Mouse (Mus musculus) thymus, postnatal 36 days (tissue): ENCODE measurements around the gene Tnfrsf19.

Source experiments
- DNase-seq, 2 experiments: peaks; one replicate each; pipeline ENCODE4 v3.0.0; 2022; ENCODE audit warnings: mixed read lengths in 2 of 2

The Tnfrsf19 gene

GRCm38 (mm10) chr14:60957611-60958157, 88.6 kb downstream of the Tnfrsf19 start:
- no peak for DNase-seq

GRCm38 (mm10) chr14:60937481-60938039, 108.7 kb downstream of the Tnfrsf19 start:
- no peak for DNase-seq

- no peak for DNase-seq
These were observed 110.6 kb downstream of the Tnfrsf19 start for GRCm38 (mm10) chr14:60935705-60936104.

- DNase-seq: no peak
These were observed 120.3 kb downstream of the Tnfrsf19 start for GRCm38 (mm10) chr14:60926011-60926410.

GRCm38 (mm10) chr14:60916661-60917060, 129.6 kb downstream of the Tnfrsf19 start:
- no peak for DNase-seq
